Mouse (Mus musculus): ENCODE measurements around the gene Tnp2. TPM values are rescaled to one million over a fixed set of nuclear protein-coding genes. Genes with fewer than 3 reads are reported as not detected.

The Tnp2 gene
- polyA plus RNA-seq, 2 experiments, result not detected

GRCm38 (mm10) chr16:10749824-10750223, 38.6 kb downstream of the Tnp2 start:
- TF ChIP-seq CTCF (IDR thresholded peaks at IDR 0.05; ENCODE audit: low read depth) (no peak), EP300 (IDR thresholded peaks at IDR 0.05; ENCODE audit: low read depth) (no peak)
- ATAC-seq (ENCODE audit: insufficient read depth) (no peak), DNase-seq (ENCODE audit: low read depth in 3 of 3, low spot score in 3 of 3) (no peak)
- H3K27ac ChIP-seq, result no peak overlapping the region
- no peak overlapping the region for H3K4me3 ChIP-seq (ENCODE audit: insufficient read depth in 1 of 2, low read depth in 2 of 2, low read length in 2 of 2)
- no peak overlapping the region for H3K4me2 ChIP-seq (ENCODE audit: low read depth)
- no peaks in the 10 kb centered on the region for H3K9me3 ChIP-seq (ENCODE audit: control insufficient read depth, low read length)
- no peak overlapping the region for H3K9ac ChIP-seq (replicated peaks)
- no peaks in the 10 kb centered on the region for H3K4me1 ChIP-seq (replicated peaks; ENCODE audit: control insufficient read depth in 2 of 2, insufficient read depth in 2 of 2, low read length in 1 of 2)
- WGBS (ENCODE audit: insufficient replicate concordance), result 64% methylated on average over 7 of the region's 7 CpGs
- H3K36me3 ChIP-seq (replicated peaks; ENCODE audit: control insufficient read depth, insufficient read depth, low read depth), result no peaks in the 10 kb centered on the region
- no peaks in the 10 kb centered on the region for H3K27me3 ChIP-seq (ENCODE audit: control insufficient read depth, insufficient read depth, low read length)

GRCm38 (mm10) chr16:10749226-10749625, 39.2 kb downstream of the Tnp2 start:
- H3K4me3 ChIP-seq (ENCODE audit: insufficient read depth in 1 of 2, low read depth in 2 of 2, low read length in 2 of 2), result no peak overlapping the region
- no peak overlapping the region for H3K4me2 ChIP-seq (ENCODE audit: low read depth)
- TF ChIP-seq EP300 (IDR thresholded peaks at IDR 0.05; ENCODE audit: low read depth), result no peak
- TF ChIP-seq CTCF (IDR thresholded peaks at IDR 0.05; ENCODE audit: low read depth), result no peak
- no peaks in the 10 kb centered on the region for H3K9me3 ChIP-seq (ENCODE audit: control insufficient read depth, low read length)
- no peak for DNase-seq (ENCODE audit: low read depth in 3 of 3, low spot score in 3 of 3)
- H3K27ac ChIP-seq, result no peak overlapping the region
- no peaks in the 10 kb centered on the region for H3K27me3 ChIP-seq (ENCODE audit: control insufficient read depth, insufficient read depth, low read length)
- no peak for ATAC-seq (ENCODE audit: insufficient read depth)
- no peak overlapping the region for H3K9ac ChIP-seq (replicated peaks)
- WGBS (ENCODE audit: insufficient replicate concordance), result 57% methylated on average over 7 of the region's 7 CpGs
- H3K4me1 ChIP-seq (replicated peaks; ENCODE audit: control insufficient read depth in 2 of 2, insufficient read depth in 2 of 2, low read length in 1 of 2), result no peaks in the 10 kb centered on the region
- no peaks in the 10 kb centered on the region for H3K36me3 ChIP-seq (replicated peaks; ENCODE audit: control insufficient read depth, insufficient read depth, low read depth)

GRCm38 (mm10) chr16:10741082-10741481, 47.4 kb downstream of the Tnp2 start:
- no peak overlapping the region for H3K27ac ChIP-seq
- H3K9ac ChIP-seq (replicated peaks), result no peak overlapping the region
- no peak for ATAC-seq (ENCODE audit: insufficient read depth)
- no peak overlapping the region for H3K4me3 ChIP-seq (ENCODE audit: insufficient read depth in 1 of 2, low read depth in 2 of 2, low read length in 2 of 2)
- H3K36me3 ChIP-seq (replicated peaks; ENCODE audit: control insufficient read depth, insufficient read depth, low read depth), result no peaks in the 10 kb centered on the region
- H3K27me3 ChIP-seq (ENCODE audit: control insufficient read depth, insufficient read depth, low read length), result no peaks in the 10 kb centered on the region
- peaks cover 0 to 6% of the 10 kb centered on the region in 2 experiments; a peak in 1 of 4 replicates for H3K4me1 ChIP-seq (replicated peaks; ENCODE audit: control insufficient read depth in 2 of 2, insufficient read depth in 2 of 2, low read length in 1 of 2)
- TF ChIP-seq CTCF (IDR thresholded peaks at IDR 0.05; ENCODE audit: low read depth), result no peak
- TF ChIP-seq EP300 (IDR thresholded peaks at IDR 0.05; ENCODE audit: low read depth), result no peak
- no peaks in the 10 kb centered on the region for H3K9me3 ChIP-seq (ENCODE audit: control insufficient read depth, low read length)
- no peak for DNase-seq (ENCODE audit: low read depth in 3 of 3, low spot score in 3 of 3)
- WGBS (ENCODE audit: insufficient replicate concordance), result 53% methylated on average over 2 of the region's 2 CpGs
- H3K4me2 ChIP-seq (ENCODE audit: low read depth), result no peak overlapping the region

- ATAC-seq (ENCODE audit: insufficient read depth) (no peak), DNase-seq (ENCODE audit: low read depth in 3 of 3, low spot score in 3 of 3) (no peak)
- no peaks in the 10 kb centered on the region for H3K9me3 ChIP-seq (ENCODE audit: control insufficient read depth, low read length)
- H3K4me2 ChIP-seq (ENCODE audit: low read depth), result no peak overlapping the region
- no peak overlapping the region for H3K9ac ChIP-seq (replicated peaks)
- WGBS (ENCODE audit: insufficient replicate concordance), result 58% methylated on average over 9 of the region's 9 CpGs
- H3K4me1 ChIP-seq (replicated peaks; ENCODE audit: control insufficient read depth in 2 of 2, insufficient read depth in 2 of 2, low read length in 1 of 2), result peaks cover 0 to 6% of the 10 kb centered on the region in 2 experiments; a peak in 1 of 4 replicates
- no peak for TF ChIP-seq EP300 (IDR thresholded peaks at IDR 0.05; ENCODE audit: low read depth)
- TF ChIP-seq CTCF (IDR thresholded peaks at IDR 0.05; ENCODE audit: low read depth), result no peak
- no peaks in the 10 kb centered on the region for H3K27me3 ChIP-seq (ENCODE audit: control insufficient read depth, insufficient read depth, low read length)
- no peaks in the 10 kb centered on the region for H3K36me3 ChIP-seq (replicated peaks; ENCODE audit: control insufficient read depth, insufficient read depth, low read depth)
- no peak overlapping the region for H3K4me3 ChIP-seq (ENCODE audit: insufficient read depth in 1 of 2, low read depth in 2 of 2, low read length in 2 of 2)
- no peak overlapping the region for H3K27ac ChIP-seq
Observed at GRCm38 (mm10) chr16:10739854-10740398, 48.5 kb downstream of the Tnp2 start.

GRCm38 (mm10) chr16:10738866-10739265, 49.6 kb downstream of the Tnp2 start:
- Histone ChIP-seq H3K36me3 (replicated peaks; ENCODE audit: control insufficient read depth, insufficient read depth, low read depth) (no peaks in the 10 kb centered on the region), H3K4me2 (ENCODE audit: low read depth) (no peak overlapping the region), H3K9me3 (ENCODE audit: control insufficient read depth, low read length) (no peaks in the 10 kb centered on the region), H3K4me3 (ENCODE audit: insufficient read depth in 1 of 2, low read depth in 2 of 2, low read length in 2 of 2) (no peak overlapping the region), H3K27ac (no peak overlapping the region), H3K27me3 (ENCODE audit: control insufficient read depth, insufficient read depth, low read length) (no peaks in the 10 kb centered on the region), H3K9ac (replicated peaks) (no peak overlapping the region), H3K4me1 (replicated peaks; ENCODE audit: control insufficient read depth in 2 of 2, insufficient read depth in 2 of 2, low read length in 1 of 2) (peaks cover 0 to 6% of the 10 kb centered on the region in 2 experiments; a peak in 1 of 4 replicates)
- DNase-seq (ENCODE audit: low read depth in 3 of 3, low spot score in 3 of 3) (no peak), ATAC-seq (ENCODE audit: insufficient read depth) (no peak)
- TF ChIP-seq CTCF (IDR thresholded peaks at IDR 0.05; ENCODE audit: low read depth), result no peak
- no peak for TF ChIP-seq EP300 (IDR thresholded peaks at IDR 0.05; ENCODE audit: low read depth)
- 50% methylated on average over 3 of the region's 3 CpGs for WGBS (ENCODE audit: insufficient replicate concordance)

Other genes with a start within 250 kb of the Tnp2 start
- gene Dexi, start 245.6 kb downstream of the Tnp2 start, polyA plus RNA-seq (2012; rRNA removed), result 4.3 and 4.8 TPM in 2 replicates
- 3.9 and 4.7 TPM in 2 replicates for gene Dexi, start 245.6 kb downstream of the Tnp2 start, polyA plus RNA-seq (2014; fragmentation: Nextera tagmentation; extraction: Ambion mirVana)
- gene Clec16a, start 243.3 kb downstream of the Tnp2 start, polyA plus RNA-seq (2012; rRNA removed), result 2.7 and 3.1 TPM in 2 replicates
- gene Clec16a, start 243.3 kb downstream of the Tnp2 start, polyA plus RNA-seq (2014; fragmentation: Nextera tagmentation; extraction: Ambion mirVana), result 9.6 and 10.0 TPM in 2 replicates
- 0.35 and 0.36 TPM in 2 replicates for gene Socs1, start 3.1 kb downstream of the Tnp2 start, polyA plus RNA-seq (2012; rRNA removed)
- gene Socs1, start 3.1 kb downstream of the Tnp2 start, polyA plus RNA-seq (2014; fragmentation: Nextera tagmentation; extraction: Ambion mirVana), result 0.36 and 0.56 TPM in 2 replicates
- not detected in 2 replicates for gene Prm3, start 2.3 kb upstream of the Tnp2 start, polyA plus RNA-seq (2012; rRNA removed)
- gene Prm3, start 2.3 kb upstream of the Tnp2 start, polyA plus RNA-seq (2014; fragmentation: Nextera tagmentation; extraction: Ambion mirVana), result not detected in 2 replicates
- not detected in 2 replicates for gene Prm2, start 7.5 kb upstream of the Tnp2 start, polyA plus RNA-seq (2012; rRNA removed)
- not detected in 2 replicates for gene Prm2, start 7.5 kb upstream of the Tnp2 start, polyA plus RNA-seq (2014; fragmentation: Nextera tagmentation; extraction: Ambion mirVana)
- gene Prm1, start 17.2 kb upstream of the Tnp2 start, polyA plus RNA-seq (2012; rRNA removed), result not detected in 2 replicates
- gene Prm1, start 17.2 kb upstream of the Tnp2 start, polyA plus RNA-seq (2014; fragmentation: Nextera tagmentation; extraction: Ambion mirVana), result not detected in 2 replicates
- not detected in 2 replicates for gene Gm11172, start 24.3 kb upstream of the Tnp2 start, polyA plus RNA-seq (2012; rRNA removed)
- gene Gm11172, start 24.3 kb upstream of the Tnp2 start, polyA plus RNA-seq (2014; fragmentation: Nextera tagmentation; extraction: Ambion mirVana), result not detected in 2 replicates
- gene Rmi2, start 46.4 kb upstream of the Tnp2 start, polyA plus RNA-seq (2012; rRNA removed), result 2.6 and 2.9 TPM in 2 replicates
- 1.3 TPM in 2 replicates for gene Rmi2, start 46.4 kb upstream of the Tnp2 start, polyA plus RNA-seq (2014; fragmentation: Nextera tagmentation; extraction: Ambion mirVana)

All from liver, embryonic 14.5 days (tissue).